Mouse (Mus musculus) splenic B cell, adult 2 months (primary cell): ENCODE measurements around the gene Samd1.
A peak's percentile ranks its signal among the peaks of the same experiment; 100 is the strongest.
"Not testable (repeated sequence)": the region's sequence is repeated elsewhere in the genome, so short reads cannot be mapped to it uniquely, and the experiment has no call there.

ENCODE experiments used
- DNase-seq: peaks from one replicate; pipeline ENCODE4 v3.0.0-alpha.2; 2011; ENCODE audit warnings: low read depth, low spot score
- H3K27me3 ChIP-seq: 2 replicates; pipeline ENCODE4 v1.6.1; 2012; ENCODE audit warnings: mild to moderate bottlenecking, low read length, moderate library complexity, mixed read lengths; ENCODE audit not compliant: control insufficient read depth, poor library complexity, insufficient read depth, severe bottlenecking
- H3K36me3 ChIP-seq: 2 replicates; pipeline ENCODE4 v1.6.1; 2012; ENCODE audit warnings: mild to moderate bottlenecking, low read length, moderate library complexity, mixed read lengths; ENCODE audit not compliant: control insufficient read depth, poor library complexity, insufficient read depth, severe bottlenecking

The Samd1 gene

DNA sequence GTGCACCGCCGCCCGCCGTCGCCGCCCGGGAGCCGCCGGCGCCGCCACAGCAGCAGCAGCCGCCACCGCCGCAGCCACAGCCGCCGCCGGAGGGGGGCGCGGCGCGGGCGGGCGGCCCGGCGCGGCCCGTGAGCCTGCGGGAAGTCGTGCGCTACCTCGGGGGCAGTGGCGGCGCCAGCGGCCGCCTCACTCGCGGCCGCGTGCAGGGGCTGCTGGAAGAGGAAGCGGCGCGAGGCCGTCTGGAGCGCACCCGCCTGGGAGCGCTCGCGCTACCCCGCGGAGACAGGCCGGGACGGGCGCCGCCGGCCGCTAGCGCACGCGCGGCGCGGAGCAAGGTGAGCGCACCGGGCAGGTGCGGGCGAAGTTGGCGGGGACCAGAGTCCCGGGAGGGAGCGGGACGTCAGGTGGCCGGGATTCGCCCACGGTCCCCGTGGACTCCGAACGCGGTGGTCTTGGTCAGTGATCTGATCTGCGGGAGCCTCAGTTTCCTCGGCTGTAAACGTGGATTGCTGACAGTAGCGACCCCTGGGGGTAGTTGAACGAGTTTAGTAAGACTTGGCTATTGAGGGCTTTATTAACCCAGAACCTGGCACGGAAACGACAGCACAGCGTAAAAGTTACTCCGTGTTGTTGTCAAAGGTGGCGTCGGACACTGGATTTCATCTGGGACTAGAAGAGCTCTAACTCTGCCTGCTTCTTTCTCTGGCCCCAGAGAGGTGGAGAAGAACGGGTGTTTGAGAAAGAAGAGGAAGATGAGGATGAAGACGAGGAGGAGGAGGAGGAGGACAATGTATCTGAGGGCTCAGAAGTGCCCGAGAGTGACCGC, 972 bp downstream of the Samd1 start:
- Histone ChIP-seq H3K36me3 (no peaks in the 10 kb centered on the region; the same call in 1 of the 2 replicates), H3K27me3 (no peaks in the 10 kb centered on the region)
- DNase-seq = peak; percentile 81

DNA sequence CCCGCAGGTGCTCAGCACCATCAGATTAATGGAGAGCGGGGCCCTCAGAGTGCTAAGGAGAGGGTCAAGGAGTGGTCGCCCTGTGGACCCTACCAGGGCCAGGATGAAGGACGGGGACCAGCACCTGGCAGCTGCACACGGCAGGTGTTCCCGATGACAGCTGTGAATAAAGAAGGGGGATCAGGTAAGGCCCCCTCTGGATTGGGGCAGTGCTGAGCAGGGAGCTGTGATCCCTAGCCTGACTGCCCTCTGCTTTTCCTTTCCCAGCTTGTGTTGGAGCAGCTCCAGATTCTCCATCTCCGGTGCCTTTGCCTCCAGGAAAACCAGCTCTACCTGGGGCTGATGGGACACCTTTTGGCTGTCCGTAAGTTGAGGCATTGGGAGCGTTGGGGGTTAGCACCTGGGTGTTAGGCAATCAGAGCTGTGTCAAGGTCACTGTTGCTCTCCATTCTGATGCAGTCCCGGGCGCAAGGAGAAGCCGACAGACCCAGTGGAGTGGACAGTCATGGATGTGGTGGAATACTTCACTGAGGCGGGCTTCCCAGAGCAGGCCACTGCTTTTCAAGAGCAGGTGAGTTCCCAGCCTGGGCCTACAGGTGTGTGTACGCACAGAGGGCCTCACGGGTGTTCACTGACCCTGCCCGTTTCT, 1.7 kb downstream of the Samd1 start:
- H3K27me3 ChIP-seq = no peaks in the 10 kb centered on the region
- DNase-seq = no peak
- no peaks in the 10 kb centered on the region; the same call in 1 of the 2 replicates for H3K36me3 ChIP-seq

DNA sequence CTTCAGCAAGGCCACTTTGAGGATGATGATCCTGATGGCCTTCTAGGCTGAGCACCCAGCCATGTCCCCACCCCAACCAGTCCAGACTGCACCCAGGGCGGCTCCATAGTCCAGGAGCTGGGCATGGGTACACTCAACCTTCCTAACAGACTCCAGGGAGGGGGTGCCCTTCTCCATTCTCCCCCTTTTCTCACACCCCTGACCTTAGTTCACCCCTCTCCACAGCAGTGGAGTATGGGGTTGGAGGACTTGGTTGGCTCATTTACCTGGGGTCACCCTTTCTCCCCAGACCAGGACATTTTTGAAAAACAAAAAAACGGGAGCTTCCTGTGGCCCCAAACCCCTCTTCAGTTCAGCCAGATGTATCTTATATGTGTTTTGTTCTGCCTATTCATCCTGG, 2.4 kb downstream of the Samd1 start:
- DNase-seq = no peak
- Histone ChIP-seq H3K27me3 (no peaks in the 10 kb centered on the region), H3K36me3 (no peaks in the 10 kb centered on the region; the same call in 1 of the 2 replicates)

DNA sequence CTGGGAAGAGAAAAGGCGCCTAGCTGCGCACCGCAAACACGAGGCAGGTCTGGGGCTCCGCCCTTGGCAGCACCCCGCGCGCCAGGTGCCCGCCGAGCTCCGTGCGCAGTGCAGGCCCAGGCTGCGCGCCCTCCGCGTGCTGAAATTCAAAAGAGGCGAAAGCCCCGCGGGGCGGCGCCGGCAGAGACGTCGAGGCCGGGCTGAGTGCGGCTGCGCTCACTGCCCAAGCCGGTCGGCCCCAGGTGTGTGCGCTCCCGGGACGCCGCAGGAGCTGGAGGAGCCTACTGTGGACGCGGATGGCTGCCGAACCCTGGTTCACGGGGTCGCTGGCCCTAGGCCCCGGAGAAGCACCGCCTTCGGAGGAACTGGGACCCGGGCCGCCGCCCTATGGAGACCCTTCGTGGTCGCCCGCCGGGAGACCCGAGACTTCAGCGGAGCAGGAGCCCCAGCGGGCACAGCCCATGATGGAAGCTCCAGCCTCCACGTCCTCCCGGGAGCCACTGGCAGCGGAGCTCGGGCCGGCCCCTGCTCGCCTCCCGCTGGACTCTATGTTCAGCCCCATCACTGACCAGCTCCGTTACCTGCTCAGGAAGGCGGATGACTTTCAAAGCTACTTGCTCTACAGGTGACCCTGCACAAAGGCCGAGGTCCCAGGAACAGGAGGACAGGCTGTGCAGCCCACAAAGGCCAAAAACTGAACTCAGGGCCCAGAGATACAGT, 4.0 kb downstream of the Samd1 start, which contains the start of gene 1700067K01Rik:
Gene 1700067K01Rik, plus strand, starts transcription at position 222 of the 720 bp plus-strand sequence.
- no peaks in the 10 kb centered on the region for H3K27me3 ChIP-seq
- H3K36me3 ChIP-seq = no peaks in the 10 kb centered on the region; the same call in 1 of the 2 replicates
- no peak for DNase-seq

DNA sequence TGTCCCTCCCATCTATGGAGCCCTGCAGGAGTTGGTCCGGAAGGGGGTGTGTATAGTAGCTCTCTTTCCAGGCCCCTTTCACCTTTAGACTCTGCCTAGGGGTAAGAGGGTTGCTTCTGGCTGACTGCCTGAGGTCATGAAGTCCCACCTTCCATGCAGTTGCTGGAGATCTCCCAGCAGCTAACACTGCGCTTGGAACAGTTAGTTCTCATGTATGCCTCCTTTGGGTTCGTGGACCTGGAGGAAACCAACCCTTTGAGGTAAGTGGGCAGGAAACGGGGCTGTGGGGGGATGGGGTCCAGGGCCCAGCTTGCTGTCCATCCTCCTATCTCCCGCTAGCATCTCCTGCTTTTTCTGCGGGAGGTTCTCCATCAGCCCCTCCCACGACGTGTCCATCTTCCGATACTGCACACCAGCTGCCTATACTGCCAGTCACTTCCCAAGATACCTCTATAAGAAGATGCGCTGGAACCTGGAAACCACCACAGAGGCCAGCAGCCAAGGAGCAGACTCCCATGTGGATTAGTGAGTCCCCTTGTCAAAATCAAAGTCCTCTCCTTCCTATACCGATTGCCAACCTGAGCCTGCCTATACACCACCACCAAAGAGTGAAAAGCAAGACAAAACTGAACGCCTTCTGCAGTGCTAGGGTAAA, 5.6 kb downstream of the Samd1 start:
- no peaks in the 10 kb centered on the region; the same call in 1 of the 2 replicates for H3K36me3 ChIP-seq
- DNase-seq = no peak

DNA sequence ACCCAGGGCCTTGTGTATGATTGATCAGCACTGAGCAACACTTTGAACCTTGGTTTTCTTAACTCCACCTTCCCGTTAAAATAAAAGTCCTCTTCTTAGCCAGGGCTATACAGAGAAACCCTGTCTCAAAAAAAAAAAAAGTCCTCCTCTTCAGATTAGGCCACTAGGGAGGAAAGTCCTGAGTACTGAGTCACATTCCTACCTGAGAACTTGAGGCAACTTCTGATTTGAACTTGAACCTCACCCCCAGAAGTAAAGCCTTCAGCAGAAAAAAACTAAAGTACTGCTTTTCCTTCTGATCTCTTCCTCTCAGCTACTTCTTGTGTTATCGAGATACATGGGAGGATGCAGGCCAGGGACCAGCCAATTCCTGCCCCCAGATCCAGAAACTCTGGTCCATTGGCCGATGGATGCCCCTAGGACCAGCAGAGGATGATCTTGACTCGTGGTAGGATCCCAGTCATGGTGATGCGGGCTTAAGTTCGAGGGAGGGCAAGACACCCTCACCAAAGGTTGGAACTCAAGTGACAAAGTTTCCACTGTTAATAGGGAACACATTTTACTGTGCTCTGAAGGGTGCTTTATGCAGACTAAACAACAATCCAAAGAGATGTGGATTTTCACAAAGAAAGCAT, 6.3 kb downstream of the Samd1 start:
- H3K27me3 ChIP-seq = no peaks in the 10 kb centered on the region
- no peak for DNase-seq
- no peaks in the 10 kb centered on the region; the same call in 1 of the 2 replicates for H3K36me3 ChIP-seq

More for the DNA sequence above, 5.6 kb downstream of the Samd1 start:
- no peaks in the 10 kb centered on the region for H3K27me3 ChIP-seq

DNA sequence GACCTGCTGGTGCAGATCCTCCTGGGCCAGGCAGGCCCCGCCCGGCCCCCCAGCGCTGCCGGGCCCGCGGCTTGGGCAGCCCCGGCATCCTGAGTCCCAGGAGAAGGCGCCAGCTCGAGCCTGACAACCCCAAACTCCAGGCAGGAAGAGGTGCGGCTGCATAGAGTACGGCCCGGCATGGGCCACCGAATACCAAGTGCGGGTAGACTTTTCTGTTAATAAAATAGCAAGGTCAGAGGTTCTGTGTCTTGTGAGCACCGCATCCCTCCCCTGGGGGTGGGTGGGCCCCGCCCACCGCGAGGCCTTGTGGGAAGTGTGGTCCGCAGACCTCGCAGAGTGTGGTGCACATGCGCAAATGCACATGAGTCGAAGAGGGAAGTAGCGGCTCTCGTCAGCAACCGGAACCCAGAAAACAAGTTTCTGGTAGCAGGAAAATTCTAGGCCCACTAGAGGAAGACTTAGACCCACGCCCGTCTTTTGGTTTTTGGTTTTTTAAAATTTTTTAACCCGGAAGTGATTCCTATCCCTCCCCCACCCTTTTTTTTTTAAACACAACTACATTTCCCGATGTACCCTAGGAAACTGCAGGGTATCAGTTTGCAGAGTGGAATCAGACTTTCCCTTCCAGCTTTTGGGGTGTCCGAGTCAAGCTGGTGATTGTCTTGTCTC, 7.2 kb downstream of the Samd1 start:
- Histone ChIP-seq H3K27me3 (no peaks in the 10 kb centered on the region), H3K36me3 (no peaks in the 10 kb centered on the region)
- peak; percentile 99 for DNase-seq

DNA sequence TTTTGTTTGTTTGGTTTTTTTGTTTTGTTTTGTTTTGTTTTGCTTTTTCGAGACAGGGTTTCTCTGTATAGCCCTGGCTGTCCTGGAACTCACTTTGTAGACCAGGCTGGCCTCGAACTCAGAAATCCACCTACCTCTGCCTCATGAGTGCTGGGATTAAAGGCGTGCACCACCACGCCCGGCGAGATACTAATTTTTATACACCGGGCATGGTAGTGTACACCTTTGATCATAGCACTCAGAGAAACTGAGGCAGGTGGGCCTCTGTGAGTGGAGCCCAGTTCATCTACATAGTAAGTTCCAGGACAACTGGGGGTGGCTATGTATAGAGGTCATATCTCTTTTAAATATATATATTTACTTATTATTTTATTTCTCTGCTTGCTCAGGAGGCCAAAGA, 8.0 kb downstream of the Samd1 start:
- not testable (repeated sequence) for H3K27me3 ChIP-seq, DNase-seq

DNA sequence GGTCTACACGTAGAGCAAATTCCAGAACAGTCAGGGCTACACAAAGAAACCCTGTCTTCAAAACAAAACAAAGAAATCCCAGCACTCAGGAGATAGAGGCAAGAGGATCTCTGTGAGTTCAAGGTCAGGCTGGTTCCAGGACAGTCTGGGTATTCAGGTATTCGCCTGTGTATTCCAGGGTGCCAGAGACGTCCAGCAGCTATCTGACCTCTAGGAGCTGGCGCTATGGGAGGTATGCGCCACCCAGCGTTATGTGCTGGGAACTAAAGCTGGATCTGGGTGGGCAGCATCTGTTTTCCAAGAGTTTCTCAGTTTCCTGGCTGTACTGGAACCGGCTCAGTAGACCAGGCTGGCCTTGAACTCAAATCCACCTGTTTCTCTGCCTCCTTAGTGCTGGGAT, 10.9 kb downstream of the Samd1 start:
- Histone ChIP-seq H3K36me3 (no peaks in the 10 kb centered on the region), H3K27me3 (no peaks in the 10 kb centered on the region)
- DNase-seq = no peak

More for the DNA sequence above, 8.0 kb downstream of the Samd1 start:
- not testable (repeated sequence) for H3K36me3 ChIP-seq

DNA sequence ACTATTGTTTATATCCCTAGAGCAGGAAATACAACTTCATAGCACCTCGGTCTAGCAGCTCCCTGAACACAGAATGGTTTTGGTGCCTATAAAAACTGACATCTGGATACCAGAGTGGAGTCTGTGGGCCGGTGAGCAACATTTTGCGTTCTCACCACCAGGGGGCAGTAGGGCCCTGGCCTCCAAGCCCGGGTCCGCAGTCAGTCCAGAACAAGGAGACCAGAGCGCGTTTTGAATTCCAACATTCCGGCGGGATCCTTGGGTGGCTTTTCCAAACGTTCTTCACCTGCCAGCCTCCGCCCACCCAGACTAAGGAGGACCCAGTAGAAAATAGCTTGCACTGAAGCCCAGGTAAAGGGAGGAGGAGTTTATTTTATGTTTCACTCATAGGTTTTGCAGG, 12.4 kb downstream of the Samd1 start:
- DNase-seq = peak; percentile 86
- H3K27me3 ChIP-seq = no peaks in the 10 kb centered on the region

DNA sequence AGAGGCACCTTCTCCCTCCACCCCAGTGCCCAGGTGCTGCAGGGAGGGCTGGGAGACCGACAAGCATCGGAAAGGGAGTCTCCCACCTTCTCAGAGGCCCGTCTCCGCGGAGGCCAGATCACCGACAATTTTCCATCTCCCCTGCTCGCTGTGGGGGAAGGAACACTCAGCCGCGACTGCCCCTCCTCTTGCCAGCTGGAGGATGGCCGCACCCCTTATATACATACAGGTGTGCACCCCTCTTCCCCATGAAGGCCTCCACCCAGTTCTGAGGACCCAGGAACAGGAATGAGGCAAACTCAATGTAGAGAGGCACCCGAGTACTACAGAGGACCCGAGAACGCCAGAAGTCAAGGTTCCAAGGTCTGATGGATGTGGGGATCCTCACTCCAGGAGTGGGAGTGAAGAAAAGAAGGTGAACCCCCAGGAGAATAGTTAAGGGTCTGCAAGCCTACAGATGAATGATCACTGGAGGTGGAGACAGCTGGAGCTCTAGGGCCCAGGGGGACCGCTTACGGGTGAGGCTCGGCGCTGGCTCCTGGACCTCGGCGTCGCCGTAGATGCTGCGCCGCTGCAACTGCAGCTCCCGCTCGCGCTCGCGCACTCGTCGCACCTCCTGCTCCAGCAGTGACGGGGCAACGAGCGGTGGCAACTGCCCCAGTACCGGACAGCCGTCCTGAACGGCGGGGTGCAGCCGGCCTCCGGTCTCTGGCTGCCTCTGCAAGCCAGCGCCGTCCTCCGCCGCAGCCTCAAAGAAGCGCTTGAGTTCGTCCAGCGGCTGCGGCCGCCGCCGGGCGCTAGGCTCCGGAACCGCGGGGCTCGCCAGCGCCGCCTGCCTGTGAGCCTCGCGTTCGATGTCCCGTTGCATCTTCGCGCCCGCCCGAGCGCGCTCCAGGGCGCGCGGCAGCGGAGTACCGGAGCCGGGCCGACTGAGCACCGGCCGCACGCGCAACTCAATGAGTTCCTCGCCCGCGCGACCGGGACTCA, 13.4 kb downstream of the Samd1 start:
- Histone ChIP-seq H3K36me3 (no peaks in the 10 kb centered on the region), H3K27me3 (no peaks in the 10 kb centered on the region)
- peak; percentile 80 for DNase-seq

More for the DNA sequence above, 12.4 kb downstream of the Samd1 start:
- H3K36me3 ChIP-seq = no peaks in the 10 kb centered on the region

DNA sequence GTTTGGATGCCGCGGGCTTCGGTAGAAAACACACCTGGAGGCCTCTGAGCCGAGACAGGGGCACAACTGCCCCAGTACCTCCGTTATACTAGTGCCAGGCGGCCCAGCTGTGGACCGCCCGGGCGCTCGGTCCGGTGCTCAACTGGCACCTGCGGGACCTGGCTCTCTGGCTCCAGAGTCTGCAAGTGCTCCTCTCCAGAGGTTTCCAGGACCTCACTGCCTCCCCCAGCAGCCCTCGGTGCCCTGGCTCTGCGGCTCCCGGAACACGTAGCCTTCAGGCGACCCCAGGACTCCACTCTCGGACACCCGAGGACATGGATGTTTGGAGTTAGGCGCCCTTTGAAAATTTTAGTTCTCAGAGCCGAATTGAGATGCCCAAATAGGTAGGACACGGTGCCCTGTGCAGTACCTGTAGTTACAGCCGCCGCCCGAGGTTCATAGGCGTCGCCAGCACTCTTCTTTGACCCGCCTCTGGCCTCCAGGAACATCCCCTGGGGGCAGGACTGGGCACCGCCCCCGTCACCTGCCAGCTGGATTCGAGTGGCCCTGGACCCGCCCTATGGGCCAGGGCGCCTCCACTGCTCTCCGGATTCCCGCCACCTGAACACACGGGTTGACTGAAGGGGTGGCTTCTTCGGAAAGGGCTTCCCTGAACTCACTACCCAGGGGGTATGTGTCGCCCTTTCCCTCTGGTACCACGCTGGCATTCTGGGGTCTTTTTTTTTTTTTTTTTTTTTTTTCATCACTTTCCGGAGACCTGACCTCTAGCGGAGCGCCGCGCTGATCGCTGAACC, 14.4 kb downstream of the Samd1 start, which contains the start of gene 2210011C24Rik:
Gene 2210011C24Rik, minus strand, starts transcription at position 467 of the 794 bp plus-strand sequence.
- peak; percentile 54 for DNase-seq
- Histone ChIP-seq H3K27me3 (no peaks in the 10 kb centered on the region), H3K36me3 (no peaks in the 10 kb centered on the region)
